Mouse (Mus musculus): ENCODE measurements at regions not wholly inside any gene's neighbourhood (a gene's known extent, or its start where the extent isn't known, plus 50 kb on each side); places are given as distances from the start of the nearest gene placed in this dataset.
A peak's percentile ranks its signal among the peaks of the same experiment; 100 is the strongest.

DNA sequence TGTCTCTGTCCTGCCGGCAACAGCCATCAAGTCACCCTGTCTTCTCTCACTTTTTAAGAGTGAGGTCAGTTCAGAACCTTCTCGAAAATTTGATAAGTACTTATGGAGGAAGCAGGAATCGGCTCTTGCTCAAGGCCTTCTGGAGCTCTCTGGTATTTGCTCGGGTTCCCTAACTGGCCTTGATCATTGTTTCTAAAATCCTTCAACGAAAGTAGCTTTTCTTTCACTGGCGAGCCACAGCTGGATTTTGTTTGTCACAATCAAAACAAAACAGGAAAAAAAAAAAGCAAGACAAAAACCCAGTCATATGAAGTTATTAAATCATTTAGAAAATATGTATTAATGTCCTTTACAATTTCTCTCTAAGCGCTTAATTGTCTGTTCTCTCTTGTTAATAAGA, 156.6 kb upstream of the Tex13c2 start:
- no peak for TF ChIP-seq CTCF (IDR thresholded peaks at IDR 0.05)
- no peak for DNase-seq (ENCODE audit: extremely low spot score in 1 of 2, low spot score in 2 of 2)
- no peak overlapping the region for H3K4me3 ChIP-seq
- intact Hi-C loops (cut with DNase I): no loop called here
- H3K27ac ChIP-seq: peak overlapping the region; percentile 51; the same call in 1 of the 2 replicates

GRCm38 (mm10) chrX:42333631-42334030, 155.9 kb upstream of the Tex13c2 start:
- no peak for DNase-seq (ENCODE audit: extremely low spot score in 1 of 2, low spot score in 2 of 2)
- no peak for TF ChIP-seq CTCF (IDR thresholded peaks at IDR 0.05)
- intact Hi-C loops (cut with DNase I): no loop called here
- Histone ChIP-seq H3K27ac (peak overlapping the region; percentile 51), H3K4me3 (no peak overlapping the region)

- DNase-seq (ENCODE audit: extremely low spot score in 1 of 2, low spot score in 2 of 2): no peak
- Histone ChIP-seq H3K4me3 (no peak overlapping the region), H3K27ac (no peak overlapping the region)
- TF ChIP-seq CTCF (IDR thresholded peaks at IDR 0.05): no peak
- intact Hi-C loops (cut with DNase I): no loop called here
These were observed 154.7 kb upstream of the Tex13c2 start for GRCm38 (mm10) chrX:42334794-42335193.

- TF ChIP-seq CTCF (IDR thresholded peaks at IDR 0.05): no peak
- no peak for DNase-seq (ENCODE audit: extremely low spot score in 1 of 2, low spot score in 2 of 2)
- no peak overlapping the region for H3K27ac ChIP-seq
- intact Hi-C loops (cut with DNase I): no loop called here
- no peak overlapping the region for H3K4me3 ChIP-seq
These were observed 152.7 kb upstream of the Tex13c2 start for GRCm38 (mm10) chrX:42336772-42337171.

DNA sequence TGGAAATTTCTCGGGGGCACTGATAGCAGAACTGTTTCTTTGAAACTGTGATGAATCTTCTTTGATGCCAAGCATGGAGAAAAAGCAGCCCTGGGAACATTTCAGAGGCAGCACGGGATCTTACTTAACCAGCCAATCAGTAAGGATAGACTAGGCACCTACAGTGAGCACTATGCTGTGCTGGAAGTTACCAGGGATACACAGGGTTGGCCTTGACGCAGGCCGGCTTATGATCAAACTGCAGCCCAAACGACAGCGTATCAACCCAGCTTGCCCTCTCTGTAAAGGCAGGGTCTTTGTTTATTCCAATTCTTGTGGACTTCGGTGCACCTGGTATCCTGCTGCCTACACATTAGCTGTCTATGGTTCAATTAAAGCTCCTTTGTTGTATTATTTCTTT, 147.1 kb upstream of the Tex13c2 start:
- no peak for TF ChIP-seq CTCF (IDR thresholded peaks at IDR 0.05)
- no peak overlapping the region for H3K4me3 ChIP-seq
- H3K27ac ChIP-seq: no peak overlapping the region
- intact Hi-C loops (cut with DNase I): no loop called here
- DNase-seq (ENCODE audit: extremely low spot score in 1 of 2, low spot score in 2 of 2): no peak

GRCm38 (mm10) chrX:42342951-42343879, 146.3 kb upstream of the Tex13c2 start:
- Histone ChIP-seq H3K27ac (no peak overlapping the region), H3K4me3 (no peak overlapping the region)
- TF ChIP-seq CTCF (IDR thresholded peaks at IDR 0.05): no peak
- intact Hi-C loops (cut with DNase I): no loop called here
- DNase-seq (ENCODE audit: extremely low spot score in 1 of 2, low spot score in 2 of 2): no peak

DNA sequence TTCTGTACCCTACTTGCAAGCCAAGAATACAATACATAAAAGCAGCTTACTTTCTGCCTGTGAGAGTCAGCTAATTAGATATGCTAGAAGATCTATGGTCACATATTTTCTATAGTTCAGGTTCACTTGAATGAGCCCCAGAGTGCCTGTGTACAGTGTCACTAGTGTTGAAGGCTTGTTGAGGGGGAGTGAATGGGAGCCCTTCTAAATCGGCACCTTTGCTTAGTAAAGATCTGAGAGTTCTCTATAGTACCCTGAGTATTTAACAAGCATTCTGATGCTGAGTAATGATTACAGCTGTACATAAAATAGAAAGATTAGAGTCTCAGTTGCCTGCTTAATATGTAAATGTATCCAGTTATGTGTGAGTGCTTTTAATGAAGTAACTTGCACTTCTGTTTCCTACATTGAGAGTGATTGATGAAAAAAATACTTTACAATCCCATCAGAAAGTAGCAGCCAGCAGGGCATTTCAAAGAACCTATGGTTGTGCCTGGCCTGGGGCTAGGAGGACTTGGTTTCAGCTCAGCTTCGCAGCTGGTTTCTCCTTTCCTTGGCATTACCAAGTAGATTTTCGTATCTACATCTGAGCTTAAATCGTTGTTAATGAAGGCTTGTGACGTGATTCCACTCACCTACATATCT, 136.8 kb upstream of the Tex13c2 start:
- TF ChIP-seq CTCF (IDR thresholded peaks at IDR 0.05): no peak
- no peak overlapping the region for H3K4me3 ChIP-seq
- intact Hi-C loops (cut with DNase I): no loop called here
- H3K27ac ChIP-seq: no peak overlapping the region
- no peak for DNase-seq (ENCODE audit: extremely low spot score in 1 of 2, low spot score in 2 of 2)

DNA sequence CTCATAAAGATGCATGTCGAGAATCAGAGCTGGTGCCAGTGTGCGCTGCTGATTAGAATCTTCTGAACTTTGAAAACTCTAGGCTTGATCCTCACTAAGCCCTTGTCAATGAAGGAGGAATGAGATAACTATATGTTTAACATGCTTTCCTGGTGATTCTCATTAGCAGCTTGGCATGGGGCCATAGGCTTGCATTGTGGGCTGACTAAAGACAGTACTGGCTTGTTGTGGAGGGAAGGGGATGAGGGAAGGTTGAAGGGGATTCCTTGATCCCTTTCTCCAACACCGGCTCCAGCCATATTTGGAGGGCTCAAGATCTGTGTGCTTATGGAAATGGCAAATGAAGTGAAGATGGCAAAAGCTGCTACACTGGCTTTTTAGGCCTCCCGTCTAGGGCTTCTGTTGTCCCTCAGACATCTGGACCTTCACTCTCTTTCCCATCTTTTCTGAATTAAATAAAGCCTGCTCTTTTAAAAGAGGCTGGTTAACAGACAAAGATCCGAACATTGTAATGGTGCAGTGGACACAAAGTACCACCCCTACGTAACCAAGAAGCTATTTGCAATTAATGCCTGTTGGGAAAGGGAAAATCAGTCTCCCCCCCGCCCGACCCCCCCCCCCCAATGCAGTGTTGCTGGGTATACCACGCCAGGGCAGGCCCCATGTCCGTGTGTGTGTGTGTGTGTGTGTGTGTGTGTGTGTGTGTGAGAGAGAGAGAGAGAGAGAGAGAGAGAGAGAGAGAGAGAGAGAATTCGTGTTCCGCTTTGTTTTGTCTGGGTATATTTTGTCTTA, 129.9 kb upstream of the Tex13c2 start:
- intact Hi-C loops (cut with DNase I): no loop called here
- TF ChIP-seq CTCF (IDR thresholded peaks at IDR 0.05): no peak
- Histone ChIP-seq H3K4me3 (no peak overlapping the region), H3K27ac (no peak overlapping the region)
- DNase-seq (ENCODE audit: extremely low spot score in 1 of 2, low spot score in 2 of 2): no peak

GRCm38 (mm10) chrX:42360173-42360931, 129.1 kb upstream of the Tex13c2 start:
- no peak for DNase-seq (ENCODE audit: extremely low spot score in 1 of 2, low spot score in 2 of 2)
- intact Hi-C loops (cut with DNase I): no loop called here
- Histone ChIP-seq H3K27ac (no peak overlapping the region), H3K4me3 (peak overlapping the region; percentile 31)
- TF ChIP-seq CTCF (IDR thresholded peaks at IDR 0.05): peak; percentile 25

GRCm38 (mm10) chrX:42360973-42361372, 128.5 kb upstream of the Tex13c2 start:
- H3K27ac ChIP-seq: no peak overlapping the region

DNA sequence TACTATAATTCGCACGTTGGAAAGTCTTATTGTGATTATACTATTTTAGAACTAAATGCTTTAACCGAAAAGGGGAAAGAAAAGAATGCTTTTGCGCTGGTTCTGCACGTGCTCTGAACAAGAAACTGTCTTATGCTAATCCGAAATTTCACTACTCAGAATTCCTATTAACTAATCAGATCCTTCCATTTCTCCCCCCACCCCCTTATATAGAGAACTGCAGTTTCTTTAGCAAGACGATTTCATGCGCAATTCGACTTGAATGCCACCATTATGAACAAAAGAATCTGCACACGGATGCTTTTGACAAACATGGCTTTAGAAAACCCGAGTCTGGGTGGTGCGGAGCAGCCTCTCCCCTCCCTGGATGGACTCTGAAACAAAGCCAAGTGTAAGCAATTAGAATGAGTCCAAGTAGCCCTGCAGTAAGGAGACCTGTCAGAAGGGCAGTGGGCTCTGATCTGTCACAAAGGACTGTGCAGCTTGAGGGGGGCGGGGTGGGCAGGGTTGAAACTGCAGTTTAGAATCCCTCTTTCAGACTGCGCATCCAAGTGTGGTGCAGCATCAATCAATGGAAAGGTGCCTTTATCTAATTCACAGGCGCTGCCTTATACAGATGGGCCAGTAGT, 128.0 kb upstream of the Tex13c2 start:
- no peak for TF ChIP-seq CTCF (IDR thresholded peaks at IDR 0.05)
- DNase-seq (ENCODE audit: extremely low spot score in 1 of 2, low spot score in 2 of 2): no peak
- Histone ChIP-seq H3K4me3 (no peak overlapping the region), H3K27ac (no peak overlapping the region)
- intact Hi-C loops (cut with DNase I): no loop called here

More at GRCm38 (mm10) chrX:42360973-42361372, 128.5 kb upstream of the Tex13c2 start:
- intact Hi-C loops (cut with DNase I): no loop called here
- no peak for TF ChIP-seq CTCF (IDR thresholded peaks at IDR 0.05)
- DNase-seq (ENCODE audit: extremely low spot score in 1 of 2, low spot score in 2 of 2): no peak
- no peak overlapping the region for H3K4me3 ChIP-seq
